Mouse (Mus musculus): Measurements from ENCODE around the gene Noc2l. TPM values are rescaled to one million over a fixed set of nuclear protein-coding genes. Genes with fewer than 3 reads are reported as not detected.
A peak's percentile ranks its signal among the peaks of the same experiment; 100 is the strongest.

Noc2l gene
- polyA plus RNA-seq, 1 experiment from 2014 or later: 56.5 TPM

DNA sequence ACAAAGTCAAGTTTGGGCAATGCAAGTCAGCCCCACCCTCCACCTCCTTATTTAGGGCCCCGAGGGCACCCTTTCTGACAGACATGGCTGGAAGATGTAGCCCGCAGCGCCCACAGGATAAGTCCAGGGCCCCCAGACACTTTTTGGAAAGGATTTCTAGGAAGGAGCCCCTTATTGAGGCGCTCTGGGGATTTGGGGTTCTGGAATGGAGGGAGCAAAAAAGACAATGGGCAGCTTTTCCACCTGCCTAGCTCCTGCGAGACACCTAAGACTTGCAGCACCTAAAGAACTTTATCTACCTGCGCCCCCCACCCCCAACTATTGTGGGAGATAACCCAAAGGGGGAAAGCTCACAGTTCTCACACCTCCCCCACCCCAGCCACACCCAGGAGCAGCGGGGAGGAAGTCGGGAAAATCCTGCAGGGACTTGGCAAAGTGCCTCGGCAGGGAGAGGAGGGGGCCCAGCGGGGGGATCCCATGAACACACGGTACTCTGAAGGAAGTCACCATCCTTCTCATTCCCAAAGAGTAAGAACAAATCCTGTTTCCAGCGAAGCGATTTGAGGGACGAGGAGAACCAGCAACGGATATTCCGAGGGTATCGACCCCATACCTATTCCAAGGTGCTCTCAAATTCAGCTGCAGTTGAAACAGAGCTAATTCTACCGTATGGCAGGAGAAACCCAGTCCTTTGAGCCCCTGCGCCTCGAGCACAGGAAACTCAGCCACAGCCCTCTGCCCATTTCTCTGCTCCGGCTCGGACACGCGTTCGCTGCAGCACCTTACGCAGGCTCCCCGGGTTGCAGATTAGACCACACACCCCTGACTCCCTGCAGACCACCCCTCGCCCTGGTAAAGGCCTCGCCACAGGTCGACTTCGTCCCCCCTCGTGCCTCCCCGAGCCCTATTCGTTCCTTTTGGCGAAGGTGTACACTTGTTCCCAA, 39.6 kb upstream of the Noc2l start:
- DNase-seq (ENCODE audit: low spot score) (peak; percentile 86), ATAC-seq (ENCODE audit: low read depth) (no peak)
- Histone ChIP-seq H3K9me3 (ENCODE audit: control insufficient read depth, low read length) (no peaks in the 10 kb centered on the region), H3K36me3 (ENCODE audit: control insufficient read depth, insufficient read depth, low read length) (peaks cover 28% of the 10 kb centered on the region), H3K4me1 (ENCODE audit: control insufficient read depth, insufficient read depth, low read length) (peaks cover 25% of the 10 kb centered on the region), H3K9ac (ENCODE audit: low read depth, low read length) (peak overlapping the region; percentile 85), H3K27ac (replicated peaks; ENCODE audit: low read depth, low read length) (peak overlapping the region; percentile 70), H3K27me3 (replicated peaks; ENCODE audit: control insufficient read depth, insufficient read depth, low read length) (no peaks in the 10 kb centered on the region), H3K4me2 (ENCODE audit: low read depth, low read length) (peak overlapping the region; percentile 98), H3K4me3 (ENCODE audit: low read depth, low read length) (peak overlapping the region; percentile 87)
- 4% methylated on average over 35 of the region's 35 CpGs for WGBS

DNA sequence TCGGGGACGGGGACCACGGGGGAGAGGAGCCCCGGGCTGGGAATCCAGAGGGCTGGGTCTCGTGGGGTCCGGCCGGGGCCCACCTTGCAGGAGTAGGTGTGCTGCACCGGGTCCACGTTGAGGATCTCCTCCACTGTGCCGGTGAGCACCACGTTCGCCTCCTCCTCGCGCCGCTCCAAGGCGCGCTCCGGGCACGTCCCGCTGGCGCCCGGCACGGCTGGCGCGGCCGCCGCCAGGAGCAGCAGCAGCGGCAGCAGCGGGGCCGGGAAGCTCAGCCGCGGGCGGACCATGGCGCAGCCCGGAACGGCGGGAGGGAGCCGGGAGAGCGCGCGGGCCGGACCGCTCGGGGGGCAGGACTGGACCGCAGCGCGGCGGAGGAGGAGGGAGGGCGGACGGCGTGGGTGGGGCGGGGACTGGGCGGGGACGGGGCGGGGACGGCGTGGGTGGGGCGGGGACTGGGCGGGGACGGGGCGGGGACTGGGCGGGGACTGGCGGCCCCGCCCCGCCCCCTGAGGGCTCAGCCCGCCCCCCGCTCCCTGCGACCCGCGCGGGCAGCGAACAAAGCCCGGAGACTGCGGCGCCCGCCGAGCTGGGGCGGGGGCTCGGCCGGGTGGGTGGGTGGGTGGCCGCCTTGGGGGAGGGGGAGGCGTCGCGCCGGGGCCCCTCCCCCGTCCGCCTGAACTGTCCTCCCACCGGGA, 38.5 kb upstream of the Noc2l start, which contains the start of gene Agrn:
Gene Agrn (minus strand): TSS at position 358 of the 698 bp plus-strand sequence.
- H3K4me1 ChIP-seq (ENCODE audit: control insufficient read depth, insufficient read depth, low read length): peaks cover 23% of the 10 kb centered on the region
- H3K4me2 ChIP-seq (ENCODE audit: low read depth, low read length): peak within 1 kb of the TSS; percentile 98
- peak within 1 kb of the TSS; percentile 85 for H3K9ac ChIP-seq (ENCODE audit: low read depth, low read length)
- 0% methylated on average over 2 of the region's 88 CpGs for WGBS
- peaks cover 20% of the 10 kb centered on the region for H3K36me3 ChIP-seq (ENCODE audit: control insufficient read depth, insufficient read depth, low read length)
- no peaks in the 10 kb centered on the region for H3K9me3 ChIP-seq (ENCODE audit: control insufficient read depth, low read length)
- DNase-seq (ENCODE audit: low spot score) (no peak), ATAC-seq (ENCODE audit: low read depth) (peak; percentile 84)
- peak within 1 kb of the TSS; percentile 87 for H3K4me3 ChIP-seq (ENCODE audit: low read depth, low read length)
- H3K27me3 ChIP-seq (replicated peaks; ENCODE audit: control insufficient read depth, insufficient read depth, low read length): no peaks in the 10 kb centered on the region
- H3K27ac ChIP-seq (replicated peaks; ENCODE audit: low read depth, low read length): peak within 1 kb of the TSS; percentile 90

DNA sequence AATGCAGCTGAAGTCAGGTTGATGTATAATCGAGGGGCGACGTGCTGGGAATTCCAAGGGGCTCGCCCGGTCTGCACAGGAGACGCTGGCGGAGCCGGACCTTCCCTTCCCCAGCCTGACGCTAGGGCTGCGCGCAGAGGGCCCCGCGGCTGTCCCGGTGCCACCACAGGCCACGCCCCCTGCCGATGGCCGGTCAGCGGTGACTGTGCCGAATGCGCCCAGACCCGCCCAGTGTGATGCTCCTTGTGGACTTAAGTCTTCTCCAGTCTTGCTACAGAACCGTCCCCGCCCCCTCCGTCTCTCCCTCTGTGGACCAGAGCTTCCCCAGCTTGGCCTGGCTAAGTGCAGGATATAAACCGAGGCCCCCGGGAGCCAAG, 38.0 kb upstream of the Noc2l start:
- Histone ChIP-seq H3K4me1 (ENCODE audit: control insufficient read depth, insufficient read depth, low read length) (peaks cover 20% of the 10 kb centered on the region), H3K4me3 (ENCODE audit: low read depth, low read length) (peak overlapping the region; percentile 87), H3K27ac (replicated peaks; ENCODE audit: low read depth, low read length) (peak overlapping the region; percentile 90), H3K36me3 (ENCODE audit: control insufficient read depth, insufficient read depth, low read length) (peaks cover 16% of the 10 kb centered on the region), H3K4me2 (ENCODE audit: low read depth, low read length) (peak overlapping the region; percentile 98), H3K9me3 (ENCODE audit: control insufficient read depth, low read length) (no peaks in the 10 kb centered on the region), H3K27me3 (replicated peaks; ENCODE audit: control insufficient read depth, insufficient read depth, low read length) (no peaks in the 10 kb centered on the region; the same call in 1 of the 2 replicates), H3K9ac (ENCODE audit: low read depth, low read length) (peak overlapping the region; percentile 70)
- WGBS: under 1% methylated on average over 7 of the region's 26 CpGs
- ATAC-seq (ENCODE audit: low read depth) (peak; percentile 90), DNase-seq (ENCODE audit: low spot score) (peak; percentile 92)

DNA sequence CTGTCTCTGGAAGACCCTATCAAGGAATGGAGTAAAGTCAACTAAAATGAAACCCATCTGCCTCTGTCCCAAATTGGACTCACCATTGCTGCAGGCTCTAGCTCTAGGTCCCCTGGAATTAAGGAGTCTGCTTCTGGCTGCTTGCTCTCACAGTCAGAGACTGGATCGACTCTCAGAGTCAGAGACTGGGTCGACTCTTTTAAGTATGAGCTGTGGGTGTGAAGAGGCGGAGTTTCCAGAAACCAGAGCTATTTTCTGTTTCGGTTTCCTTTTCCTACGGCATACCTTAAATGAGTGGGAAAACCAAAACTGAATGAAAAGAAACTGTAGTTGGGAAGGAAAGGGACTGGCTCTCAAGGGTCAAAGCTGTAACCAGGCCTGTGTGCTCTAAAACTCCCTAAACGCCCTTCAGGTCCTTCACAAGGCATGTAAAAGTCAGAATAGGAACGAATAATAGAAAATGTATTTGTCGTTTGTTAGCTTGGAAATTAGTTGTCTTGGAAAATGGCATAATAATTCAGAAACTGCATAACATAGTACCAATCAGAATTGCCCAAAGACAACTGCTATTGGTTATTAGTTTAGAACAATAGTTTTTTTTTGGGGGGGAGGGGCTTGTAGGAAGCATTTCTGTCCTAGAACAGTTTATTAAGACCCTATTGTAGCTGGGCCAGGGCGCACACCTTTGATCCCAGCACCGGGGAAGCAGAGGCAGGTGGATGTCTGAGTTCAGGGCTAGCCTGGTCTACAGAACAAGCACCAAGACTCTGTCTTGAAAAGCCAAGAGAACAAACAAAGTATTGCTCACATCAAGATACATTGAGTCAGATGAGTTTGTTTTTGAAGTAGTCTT, 35.0 kb upstream of the Noc2l start, which contains the start of gene Isg15:
Gene Isg15 (minus strand): TSS at position 196 of the 853 bp plus-strand sequence.
- ATAC-seq (ENCODE audit: low read depth): no peak
- H3K36me3 ChIP-seq (ENCODE audit: control insufficient read depth, insufficient read depth, low read length): no peaks in the 10 kb centered on the region

DNA sequence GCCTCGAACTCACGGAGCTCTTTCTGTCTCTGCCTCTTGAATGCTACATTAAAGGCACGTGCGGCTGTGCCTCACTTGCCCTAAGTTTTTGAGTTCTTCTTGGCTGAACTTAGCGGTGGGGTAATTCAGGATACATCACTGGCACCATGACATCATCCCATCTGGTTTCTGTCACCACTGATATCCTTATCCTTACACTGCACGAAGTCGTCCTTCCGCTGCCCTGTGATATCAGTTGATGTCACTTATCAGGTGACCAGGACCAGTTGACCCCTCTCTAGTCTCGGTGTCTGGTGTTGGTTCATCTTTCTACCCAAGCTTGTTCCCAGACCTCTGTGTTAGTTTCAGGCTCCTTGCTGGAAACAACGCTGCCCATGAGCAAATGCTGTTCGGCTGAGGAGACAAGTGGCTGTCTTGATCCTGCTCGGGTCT, 33.3 kb upstream of the Noc2l start:
- no peak for DNase-seq (ENCODE audit: low spot score)
- Histone ChIP-seq H3K4me2 (ENCODE audit: low read depth, low read length) (peak overlapping the region; percentile 98), H3K4me3 (ENCODE audit: low read depth, low read length) (peak overlapping the region; percentile 62), H3K36me3 (ENCODE audit: control insufficient read depth, insufficient read depth, low read length) (no peaks in the 10 kb centered on the region), H3K9me3 (ENCODE audit: control insufficient read depth, low read length) (no peaks in the 10 kb centered on the region), H3K27me3 (replicated peaks; ENCODE audit: control insufficient read depth, insufficient read depth, low read length) (peaks cover 16% of the 10 kb centered on the region), H3K27ac (replicated peaks; ENCODE audit: low read depth, low read length) (no peak overlapping the region), H3K9ac (ENCODE audit: low read depth, low read length) (no peak overlapping the region), H3K4me1 (ENCODE audit: control insufficient read depth, insufficient read depth, low read length) (0 out of 2 replicates have a peak, but pooled peaks cover 6% of the 10 kb centered on the region)
- no peak for ATAC-seq (ENCODE audit: low read depth)
- 46% methylated on average over 12 of the region's 12 CpGs for WGBS

More for the DNA sequence above, 35.0 kb upstream of the Noc2l start, which contains the start of gene Isg15:
- peak; percentile 34 for DNase-seq (ENCODE audit: low spot score)
- Histone ChIP-seq H3K4me3 (ENCODE audit: low read depth, low read length) (no peak within 1 kb of the TSS), H3K9ac (ENCODE audit: low read depth, low read length) (no peak within 1 kb of the TSS), H3K27ac (replicated peaks; ENCODE audit: low read depth, low read length) (no peak within 1 kb of the TSS), H3K4me1 (ENCODE audit: control insufficient read depth, insufficient read depth, low read length) (peaks cover 10% of the 10 kb centered on the region; the same call in 1 of the 2 replicates), H3K9me3 (ENCODE audit: control insufficient read depth, low read length) (no peaks in the 10 kb centered on the region), H3K4me2 (ENCODE audit: low read depth, low read length) (0 out of 2 replicates have a peak within 1 kb of the TSS, but pooled peaks have one; percentile 10), H3K27me3 (replicated peaks; ENCODE audit: control insufficient read depth, insufficient read depth, low read length) (peaks cover 16% of the 10 kb centered on the region)
- WGBS: 54% methylated on average over 10 of the region's 10 CpGs

DNA sequence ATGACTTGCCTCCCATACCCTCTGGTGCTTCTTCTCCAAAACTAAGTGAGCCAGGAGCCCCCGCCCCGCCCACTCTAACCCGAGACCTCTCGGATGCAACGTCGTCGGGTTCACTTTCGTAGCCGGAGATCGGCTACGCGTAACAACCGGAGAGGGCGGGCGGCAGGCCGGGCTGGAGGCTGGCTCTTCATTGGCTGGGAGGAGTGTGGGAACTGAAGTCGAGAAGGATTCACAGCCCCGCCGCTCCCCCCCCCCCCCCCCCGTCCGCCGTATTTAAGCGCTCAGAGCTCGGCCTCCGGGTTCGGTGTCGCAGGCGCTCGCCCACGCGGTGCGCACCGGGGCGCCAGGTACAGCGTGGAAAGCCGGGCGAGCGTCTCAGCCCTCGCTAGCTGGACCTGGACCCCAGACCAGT, 32.8 kb upstream of the Noc2l start, which contains the start of gene AW011738:
Gene AW011738 (plus strand): TSS at position 304 of the 412 bp plus-strand sequence.
- ATAC-seq (ENCODE audit: low read depth): peak; percentile 88
- no peak within 1 kb of the TSS; the same call in 1 of the 2 replicates for H3K27ac ChIP-seq (replicated peaks; ENCODE audit: low read depth, low read length)

DNA sequence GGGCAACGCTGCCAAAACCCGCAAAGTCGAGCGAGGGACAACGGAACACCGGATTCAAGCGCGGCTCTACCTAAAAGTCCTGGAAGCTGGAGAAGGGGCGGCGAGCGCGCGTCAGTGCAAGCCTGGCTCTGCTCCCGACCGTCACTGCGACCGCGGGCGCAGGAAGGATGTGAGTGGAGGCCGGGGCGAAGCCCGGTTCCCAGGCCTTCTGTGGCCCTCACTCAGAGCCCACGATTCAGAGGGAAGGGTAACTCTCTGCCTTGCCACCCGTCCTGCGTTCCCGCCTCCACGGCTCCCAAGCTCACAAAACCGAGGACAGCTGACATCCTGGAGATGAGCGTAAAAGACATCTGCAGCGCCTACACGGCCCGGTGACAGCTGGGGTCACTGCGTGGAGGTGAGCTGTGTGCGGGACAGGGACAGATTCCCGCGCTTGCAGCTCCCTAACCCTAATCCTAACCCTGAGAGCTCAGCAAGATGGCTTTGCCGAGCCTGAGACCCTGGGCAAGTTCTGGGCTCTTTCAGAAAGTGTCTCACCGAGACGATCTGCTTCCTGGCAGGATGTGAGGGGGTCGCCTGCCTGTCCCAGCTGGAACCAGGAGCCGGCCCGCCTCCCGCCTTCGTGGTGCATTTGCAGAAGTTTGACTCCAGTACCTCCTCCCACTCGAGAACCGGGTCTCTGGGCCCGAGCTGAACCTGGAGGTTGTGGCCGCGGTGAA, 32.2 kb upstream of the Noc2l start:
- H3K9ac ChIP-seq (ENCODE audit: low read depth, low read length): peak overlapping the region; percentile 65
- peak; percentile 69 for ATAC-seq (ENCODE audit: low read depth)
- H3K9me3 ChIP-seq (ENCODE audit: control insufficient read depth, low read length): no peaks in the 10 kb centered on the region
- no peaks in the 10 kb centered on the region for H3K36me3 ChIP-seq (ENCODE audit: control insufficient read depth, insufficient read depth, low read length)
- H3K27ac ChIP-seq (replicated peaks; ENCODE audit: low read depth, low read length): no peak overlapping the region; the same call in 1 of the 2 replicates
- 0 out of 2 replicates have a peak, but pooled peaks cover 6% of the 10 kb centered on the region for H3K4me1 ChIP-seq (ENCODE audit: control insufficient read depth, insufficient read depth, low read length)
- no peak for DNase-seq (ENCODE audit: low spot score)
- H3K4me2 ChIP-seq (ENCODE audit: low read depth, low read length): peak overlapping the region; percentile 98
- H3K27me3 ChIP-seq (replicated peaks; ENCODE audit: control insufficient read depth, insufficient read depth, low read length): peaks cover 16% of the 10 kb centered on the region
- under 1% methylated on average over 39 of the region's 49 CpGs for WGBS
- peak overlapping the region; percentile 62 for H3K4me3 ChIP-seq (ENCODE audit: low read depth, low read length)

More for the DNA sequence above, 32.8 kb upstream of the Noc2l start, which contains the start of gene AW011738:
- Histone ChIP-seq H3K4me1 (ENCODE audit: control insufficient read depth, insufficient read depth, low read length) (0 out of 2 replicates have a peak, but pooled peaks cover 6% of the 10 kb centered on the region), H3K4me2 (ENCODE audit: low read depth, low read length) (peak within 1 kb of the TSS; percentile 98), H3K4me3 (ENCODE audit: low read depth, low read length) (peak within 1 kb of the TSS; percentile 62), H3K9ac (ENCODE audit: low read depth, low read length) (peak within 1 kb of the TSS; percentile 65), H3K27me3 (replicated peaks; ENCODE audit: control insufficient read depth, insufficient read depth, low read length) (peaks cover 16% of the 10 kb centered on the region), H3K9me3 (ENCODE audit: control insufficient read depth, low read length) (no peaks in the 10 kb centered on the region), H3K36me3 (ENCODE audit: control insufficient read depth, insufficient read depth, low read length) (no peaks in the 10 kb centered on the region)
- 0% methylated on average over 22 of the region's 39 CpGs for WGBS
- DNase-seq (ENCODE audit: low spot score): peak; percentile 88
